Mouse (Mus musculus) spleen, adult 18-20 months (tissue): ENCODE measurements at regions not wholly inside any gene's neighbourhood (a gene's known extent, or its start where the extent isn't known, plus 50 kb on each side); places are given as distances from the start of the nearest gene placed in this dataset.
A peak's percentile ranks its signal among the peaks of the same experiment; 100 is the strongest.
"Not testable (repeated sequence)": the region's sequence is repeated elsewhere in the genome, so short reads cannot be mapped to it uniquely, and the experiment has no call there.

Source experiments
- DNase-seq, 2 experiments: peaks; one replicate each; pipeline ENCODE4 v3.0.0; 2022; ENCODE audit warnings: mixed read lengths in 2 of 2

DNA sequence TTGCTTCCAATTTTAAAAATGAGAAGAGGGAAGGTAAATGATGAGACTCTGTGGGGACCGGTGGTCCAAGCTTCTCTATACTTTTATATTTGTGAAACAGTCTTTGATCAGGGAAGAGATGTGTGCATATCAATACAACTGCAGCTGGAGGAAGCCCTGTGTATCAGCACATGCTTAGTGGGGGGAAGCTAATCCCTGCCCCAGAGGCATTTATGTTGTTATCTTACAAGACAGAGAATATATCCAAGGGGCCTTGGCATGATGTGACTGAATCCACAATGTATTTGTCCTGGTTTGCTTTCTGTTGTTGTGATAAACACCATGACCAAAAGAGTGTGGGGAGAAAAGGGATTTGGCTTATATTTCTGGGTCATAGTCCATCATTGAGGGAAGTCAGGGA, 105.2 kb upstream of the C9orf72 start:
- no peak for DNase-seq

DNA sequence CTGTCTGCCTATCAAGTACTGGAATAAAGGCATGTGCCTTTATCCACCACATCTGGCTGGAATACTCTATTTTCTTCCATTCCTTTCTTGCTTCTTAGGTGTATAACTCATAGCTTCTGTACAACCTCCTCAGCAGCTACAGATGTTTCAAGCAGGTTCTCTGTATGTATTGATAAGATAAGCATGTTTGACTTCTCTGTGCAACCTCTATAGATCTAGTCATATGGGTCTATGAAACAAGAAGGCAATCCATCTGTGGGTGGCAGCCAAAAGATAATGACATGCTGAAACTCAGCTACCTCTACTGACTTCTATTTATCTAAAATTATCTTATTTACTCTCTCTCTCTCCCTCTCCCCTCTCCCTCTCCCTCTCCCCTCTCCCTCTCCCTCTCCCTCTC, 99.3 kb upstream of the C9orf72 start:
- DNase-seq = no peak

DNA sequence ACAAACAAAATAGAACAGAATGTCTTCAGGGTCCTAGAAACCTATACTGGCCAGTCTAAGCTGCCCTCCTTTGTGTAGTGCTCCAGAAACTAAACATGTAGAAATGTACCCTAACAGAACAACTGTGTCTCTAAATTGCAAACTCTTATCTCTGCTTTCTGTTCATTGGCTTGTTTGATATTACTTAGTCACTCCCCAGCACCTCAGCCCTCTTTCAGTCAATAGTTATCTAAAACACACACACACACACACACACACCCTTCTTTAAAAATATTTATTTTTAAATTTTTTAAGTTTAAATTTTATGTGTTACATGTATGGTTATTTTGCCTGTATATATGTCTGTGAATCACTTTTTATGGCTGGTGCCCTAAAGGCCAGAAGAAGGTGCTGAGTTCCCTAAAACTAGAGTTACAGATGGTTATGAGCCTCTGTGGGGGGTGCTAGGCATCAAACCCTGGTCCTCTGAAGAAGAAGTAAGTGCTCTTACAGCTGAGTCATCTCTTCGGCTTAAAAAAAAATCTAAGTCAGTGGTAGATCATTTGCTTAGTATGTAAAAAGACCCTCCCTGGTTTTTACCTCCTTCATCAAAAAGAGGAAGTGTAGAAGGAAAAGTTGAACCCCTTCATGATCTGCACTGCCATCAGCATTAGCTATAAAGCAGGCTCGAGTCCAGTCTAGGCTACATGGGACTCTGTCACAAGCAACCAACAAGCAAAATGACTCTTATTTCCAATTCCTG, 96.6 kb upstream of the C9orf72 start:
- no peak for DNase-seq

DNA sequence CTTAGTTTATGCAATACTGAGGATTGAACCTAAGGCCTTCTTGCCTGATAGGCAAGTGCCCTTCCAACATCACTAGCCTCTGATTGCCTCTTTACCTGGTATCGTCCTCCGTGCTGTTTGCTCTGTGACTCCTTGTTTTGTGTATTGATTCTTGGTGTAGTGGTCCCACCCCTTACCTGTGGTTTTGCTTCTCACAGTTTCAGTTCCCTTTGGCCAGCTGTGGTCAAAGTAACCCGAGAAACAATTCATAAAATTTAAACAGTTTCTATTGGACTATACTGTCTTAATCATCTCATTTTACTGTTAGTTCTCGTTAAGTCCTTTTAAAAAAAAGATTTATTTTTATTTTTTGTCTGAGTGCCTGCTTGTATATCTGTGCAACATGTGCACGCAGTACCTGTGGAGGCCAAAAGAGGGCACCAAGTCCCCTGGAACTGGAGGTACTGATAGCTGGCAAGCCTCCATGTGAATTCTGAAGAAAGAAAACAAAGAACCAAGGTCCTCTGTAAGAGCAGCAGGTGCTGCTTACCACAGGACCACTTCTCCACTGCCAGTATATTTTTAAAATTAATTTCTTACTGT, 84.5 kb upstream of the C9orf72 start:
- peak in 1 of 2 experiments; percentile 10 for DNase-seq

DNA sequence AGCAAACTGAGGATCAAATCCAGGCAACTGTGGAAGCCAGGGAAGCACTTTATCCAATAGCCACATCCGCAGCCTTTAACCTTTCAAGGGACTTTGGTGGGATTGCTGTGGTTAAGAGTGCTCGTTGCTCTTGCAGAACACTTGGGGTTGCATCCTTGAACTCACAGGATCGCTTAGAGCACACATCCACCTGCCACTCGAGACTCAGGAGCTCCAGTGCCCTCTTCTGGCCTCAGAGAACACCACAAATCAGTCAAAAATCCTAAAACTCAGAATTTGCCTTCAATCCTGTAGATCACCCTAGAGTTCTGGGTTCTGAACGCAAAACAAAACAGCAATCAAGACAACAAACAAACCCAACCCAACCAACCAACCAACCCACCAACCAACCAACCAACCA, 82.2 kb upstream of the C9orf72 start:
- DNase-seq = no peak

DNA sequence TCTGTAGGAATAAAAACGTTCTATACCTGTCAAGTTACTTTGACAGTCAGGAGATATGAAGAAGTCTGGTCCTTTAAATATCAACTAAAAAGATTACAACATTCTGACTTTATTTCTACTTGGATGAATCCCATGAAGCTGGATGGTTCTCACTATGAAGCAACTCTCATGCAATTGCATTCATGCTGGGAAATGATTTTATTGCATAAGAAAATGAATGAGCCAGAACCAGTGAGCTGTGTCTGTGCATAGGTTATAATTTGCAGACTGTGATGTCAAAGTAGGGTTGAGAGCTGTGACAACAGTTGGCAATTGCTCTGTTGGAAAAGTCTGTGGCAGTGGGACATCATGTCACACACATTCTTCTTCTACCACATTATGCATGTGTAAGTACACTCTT, 79.2 kb upstream of the C9orf72 start:
- no peak for DNase-seq

DNA sequence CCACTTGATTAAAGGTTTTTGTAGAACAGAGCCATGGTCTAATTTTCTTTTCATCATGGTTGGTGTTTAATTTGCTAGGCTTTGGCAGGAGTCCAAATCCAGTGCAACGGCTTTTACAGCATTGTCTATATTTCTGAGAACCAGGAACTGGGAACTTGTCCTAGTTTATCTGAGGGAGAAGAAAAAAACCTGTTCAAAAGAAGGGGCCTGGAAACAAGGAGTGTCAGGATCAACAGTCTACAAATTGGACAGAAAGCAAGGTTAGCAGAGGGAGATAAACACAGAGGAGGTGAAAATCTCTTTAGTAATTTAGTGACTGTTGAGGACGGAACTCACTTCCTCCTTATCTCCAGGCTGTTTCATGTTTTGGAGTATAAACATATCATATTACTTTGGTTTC, 74.9 kb upstream of the C9orf72 start:
- no peak for DNase-seq

DNA sequence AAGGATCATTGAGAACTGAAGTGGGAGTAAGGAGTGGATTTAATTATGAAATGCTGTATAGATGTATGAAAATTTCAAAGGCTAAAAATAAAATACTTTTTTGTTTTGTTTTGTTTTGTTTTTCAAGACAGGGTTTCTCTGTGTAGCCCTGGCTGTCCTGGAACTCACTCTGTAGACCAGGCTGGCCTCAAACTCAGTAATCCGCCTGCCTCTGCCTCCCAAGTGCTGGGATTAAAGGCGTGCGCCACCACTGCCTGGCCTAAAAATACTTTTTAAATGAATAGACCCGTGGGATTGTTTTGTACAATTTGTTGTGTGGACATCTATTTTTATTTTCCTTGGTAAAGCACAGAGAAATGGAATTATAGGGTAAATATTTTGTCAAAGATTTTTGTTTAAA, 74.4 kb upstream of the C9orf72 start:
- not testable (repeated sequence) for DNase-seq

DNA sequence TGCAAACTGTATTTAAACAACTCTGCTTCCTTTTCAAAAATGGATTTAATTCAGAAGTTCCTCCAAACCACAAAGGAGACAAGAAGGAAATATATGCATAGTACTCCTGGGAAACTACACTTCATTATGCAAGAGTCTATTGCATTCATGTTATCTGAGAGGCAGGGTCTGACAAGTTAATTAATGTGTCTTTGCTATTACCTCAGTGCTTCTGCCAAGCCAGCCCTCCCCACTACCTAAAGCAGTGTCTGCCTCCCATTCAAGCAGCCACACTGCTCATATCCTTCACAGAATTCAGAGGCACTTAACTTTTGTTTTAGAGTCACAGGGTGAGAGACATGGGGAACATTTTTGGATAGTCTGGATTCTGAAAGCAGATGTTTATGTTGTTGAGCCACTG, 58.6 kb upstream of the C9orf72 start:
- DNase-seq = no peak
